Mouse (Mus musculus) MEL (cell line): Measurements from ENCODE around the gene Dgkg. TPM values are rescaled to one million over a fixed set of nuclear protein-coding genes. Genes with fewer than 3 reads are reported as not detected.

Experiments used
- DNase-seq: peaks from one replicate; pipeline ENCODE4 v3.0.0; 2011; ENCODE audit warnings: low read depth, low spot score
- H3K27ac ChIP-seq: 2 replicates; pipeline ENCODE4 v1.5.1; 2012; ENCODE audit warnings: low read depth, mild to moderate bottlenecking, control low read depth, low read length, moderate library complexity; ENCODE audit not compliant: control insufficient read depth
- H3K27me3 ChIP-seq, 2 experiments: fragments of 150-350 bp in 1 of 2; sonication (generic) in 1 of 2; 2 replicates each; pipeline ENCODE4 v1.6.1; 2012; ENCODE audit warnings: low read length in 2 of 2, mild to moderate bottlenecking in 2 of 2, improper control_type of control experiment in 1 of 2, moderate library complexity in 1 of 2; ENCODE audit not compliant: insufficient read depth in 2 of 2, control insufficient read depth in 1 of 2
- H3K36me3 ChIP-seq, 2 experiments: 2 replicates each; pipeline ENCODE4 v1.6.1; 2012 to 2014; ENCODE audit warnings: low read length in 2 of 2, improper control_type of control experiment in 1 of 2, inconsistent platforms in 1 of 2, mild to moderate bottlenecking in 1 of 2; ENCODE audit not compliant: insufficient read depth in 2 of 2, control insufficient read depth in 1 of 2
- H3K4me1 ChIP-seq, 2 experiments: fragments of 150-350 bp in 1 of 2; sonication (generic) in 1 of 2; 2 replicates each; pipeline ENCODE4 v1.6.1; 2012; ENCODE audit warnings: low read length in 2 of 2, improper control_type of control experiment in 1 of 2, mild to moderate bottlenecking in 1 of 2; ENCODE audit not compliant: insufficient read depth in 2 of 2, control insufficient read depth in 1 of 2
- H3K4me3 ChIP-seq, 2 experiments: fragments of 150-350 bp in 1 of 2; sonication (generic) in 1 of 2; 2 replicates each; pipeline ENCODE4 v1.5.1; 2012; ENCODE audit warnings: low read depth in 2 of 2, low read length in 2 of 2, mild to moderate bottlenecking in 2 of 2, moderate library complexity in 2 of 2, control low read depth in 1 of 2, improper control_type of control experiment in 1 of 2; ENCODE audit not compliant: control insufficient read depth in 1 of 2, insufficient read depth in 1 of 2
- H3K79me2 ChIP-seq: 2 replicates; pipeline ENCODE4 v1.6.1; 2012; ENCODE audit warnings: mild to moderate bottlenecking, low read length, moderate library complexity; ENCODE audit not compliant: control insufficient read depth, poor library complexity, insufficient read depth
- H3K9ac ChIP-seq: 2 replicates; pipeline ENCODE4 v1.6.1; 2012; ENCODE audit warnings: low read depth, mild to moderate bottlenecking, control low read depth, low read length, moderate library complexity; ENCODE audit not compliant: control insufficient read depth, poor library complexity, severe bottlenecking
- H3K9me3 ChIP-seq: fragments of 150-350 bp; sonication (generic); replicated peaks from 2 replicates; pipeline ENCODE4 v1.6.1; 2012; ENCODE audit warnings: mild to moderate bottlenecking, low read length, improper control_type of control experiment, moderate library complexity; ENCODE audit not compliant: insufficient read depth
- CHD1 ChIP-seq: IDR thresholded peaks from 2 replicates; pipeline ENCODE4 v1.6.1; 2012; ENCODE audit warnings: low read depth, mild to moderate bottlenecking, inconsistent platforms, low read length, improper control_type of control experiment
- E2F4 ChIP-seq: IDR thresholded peaks from 2 replicates; pipeline ENCODE4 v1.6.1; 2011; ENCODE audit warnings: low read depth, low read length, improper control_type of control experiment, borderline replicate concordance
- ELF1 ChIP-seq: IDR thresholded peaks from 2 replicates; pipeline ENCODE4 v1.6.1; 2014; ENCODE audit warnings: low read depth, mild to moderate bottlenecking, inconsistent platforms, low read length, improper control_type of control experiment, moderate library complexity
- GATA1 ChIP-seq: IDR thresholded peaks from 2 replicates; pipeline ENCODE4 v1.6.1; 2011; ENCODE audit warnings: low read depth, low read length, improper control_type of control experiment
- HCFC1 ChIP-seq: IDR thresholded peaks from 2 replicates; pipeline ENCODE4 v1.6.1; 2012; ENCODE audit warnings: low read depth, mild to moderate bottlenecking, inconsistent platforms, low read length, improper control_type of control experiment, moderate library complexity
- JUND ChIP-seq: IDR thresholded peaks from 2 replicates; pipeline ENCODE4 v1.6.1; 2011; ENCODE audit warnings: low read depth, mild to moderate bottlenecking, improper control_type of control experiment, low read length
- KAT2A ChIP-seq: conservative IDR thresholded peaks from 2 replicates; pipeline ENCODE4 v1.6.1; 2012; ENCODE audit warnings: low read depth, low read length, improper control_type of control experiment, inconsistent platforms
- MAZ ChIP-seq: IDR thresholded peaks from 2 replicates; pipeline ENCODE4 v1.6.1; 2012; ENCODE audit warnings: low read depth, mild to moderate bottlenecking, inconsistent platforms, low read length, improper control_type of control experiment
- MEF2A ChIP-seq: IDR thresholded peaks from 2 replicates; pipeline ENCODE4 v1.6.1; 2014; ENCODE audit warnings: low read depth, mild to moderate bottlenecking, inconsistent platforms, low read length, improper control_type of control experiment; ENCODE audit not compliant: poor library complexity, insufficient replicate concordance, severe bottlenecking; ENCODE audit errors: extremely low read depth
- NELFE ChIP-seq: IDR thresholded peaks from 2 replicates; pipeline ENCODE4 v1.6.1; 2011; ENCODE audit warnings: low read depth, low read length, improper control_type of control experiment
- NRF1 ChIP-seq: IDR thresholded peaks from 2 replicates; pipeline ENCODE4 v1.6.1; 2014; ENCODE audit warnings: low read depth, mild to moderate bottlenecking, inconsistent platforms, low read length, improper control_type of control experiment, moderate library complexity; ENCODE audit not compliant: poor library complexity, insufficient read depth, severe bottlenecking
- POLR2A ChIP-seq, 2 experiments: IDR thresholded peaks; 2 replicates each; pipeline ENCODE4 v1.6.1; 2011 to 2012; ENCODE audit warnings: low read length in 2 of 2, mild to moderate bottlenecking in 2 of 2, control low read depth in 1 of 2, improper control_type of control experiment in 1 of 2, low read depth in 1 of 2, moderate library complexity in 1 of 2; ENCODE audit not compliant: control insufficient read depth in 1 of 2, insufficient read depth in 1 of 2, poor library complexity in 1 of 2
- POLR2AphosphoS2 ChIP-seq: IDR thresholded peaks from 2 replicates; pipeline ENCODE4 v1.6.1; 2011; ENCODE audit warnings: low read length, improper control_type of control experiment
- RAD21 ChIP-seq: IDR thresholded peaks from 2 replicates; pipeline ENCODE4 v1.6.1; 2011; ENCODE audit warnings: mild to moderate bottlenecking, low read depth, low read length, improper control_type of control experiment
- SIN3A ChIP-seq: IDR thresholded peaks from 2 replicates; pipeline ENCODE4 v1.6.1; 2012; ENCODE audit warnings: low read length, improper control_type of control experiment, inconsistent platforms
- SMC3 ChIP-seq: IDR thresholded peaks from 2 replicates; pipeline ENCODE4 v1.6.1; 2011; ENCODE audit warnings: low read depth, low read length, improper control_type of control experiment
- TAL1 ChIP-seq: IDR thresholded peaks from 2 replicates; pipeline ENCODE4 v1.6.1; 2012; ENCODE audit warnings: mild to moderate bottlenecking, inconsistent platforms, low read length, moderate library complexity, mixed read lengths
- TBP ChIP-seq: IDR thresholded peaks from 2 replicates; pipeline ENCODE4 v1.8.0; 2011; ENCODE audit warnings: low read depth, low read length, improper control_type of control experiment
- TCF12 ChIP-seq: IDR thresholded peaks from 2 replicates; pipeline ENCODE4 v1.6.1; 2014; ENCODE audit warnings: low read depth, mild to moderate bottlenecking, inconsistent platforms, low read length, improper control_type of control experiment, moderate library complexity
- UBTF ChIP-seq: IDR thresholded peaks from 2 replicates; pipeline ENCODE4 v1.6.1; 2012; ENCODE audit warnings: low read depth, mild to moderate bottlenecking, inconsistent platforms, low read length, improper control_type of control experiment, moderate library complexity, borderline replicate concordance; ENCODE audit not compliant: insufficient read depth
- USF1 ChIP-seq: IDR thresholded peaks from 2 replicates; pipeline ENCODE4 v1.6.1; 2014; ENCODE audit warnings: low read depth, mild to moderate bottlenecking, inconsistent platforms, low read length, improper control_type of control experiment, moderate library complexity
- USF2 ChIP-seq, 2 experiments: IDR thresholded peaks; 2 replicates each; pipeline ENCODE4 v1.6.1; 2011 to 2012; ENCODE audit warnings: improper control_type of control experiment in 2 of 2, low read length in 2 of 2, borderline replicate concordance in 1 of 2, inconsistent platforms in 1 of 2, low read depth in 1 of 2, mild to moderate bottlenecking in 1 of 2; ENCODE audit not compliant: insufficient read depth in 1 of 2
- ZC3H11A ChIP-seq: IDR thresholded peaks from 2 replicates; pipeline ENCODE4 v1.6.1; 2012; ENCODE audit warnings: low read depth, mild to moderate bottlenecking, inconsistent platforms, low read length, improper control_type of control experiment
- ZKSCAN1 ChIP-seq: IDR thresholded peaks from 2 replicates; pipeline ENCODE4 v1.6.1; 2012; ENCODE audit warnings: low read depth, mild to moderate bottlenecking, inconsistent platforms, low read length, improper control_type of control experiment, moderate library complexity
- ZNF384 ChIP-seq: IDR thresholded peaks from 2 replicates; pipeline ENCODE4 v1.6.1; 2012; ENCODE audit warnings: low read depth, mild to moderate bottlenecking, inconsistent platforms, low read length, improper control_type of control experiment
- polyA plus RNA-seq, 2 experiments: library from polyadenylated mRNA; stranded (reverse) in 1 of 2; unstranded in 1 of 2; fragments of >175 nt in 1 of 2; fragments of >200 nt in 1 of 2; gene quantifications; 2 replicates each; pipeline versions ENCODE4 v1.2.1 to v1.2.4; 2012; ENCODE audit warnings: low replicate concordance in 2 of 2, low read depth in 1 of 2; ENCODE audit not compliant: insufficient read length in 2 of 2, insufficient read depth in 1 of 2, missing spikeins in 1 of 2
- total RNA-seq: library from RNA; depleted of rRNA; stranded (reverse); fragments of 300-350 nt; gene quantifications from 2 replicates; pipeline ENCODE4 v1.2.3, GENCODE M21; 2012

The Dgkg gene
- total and polyA plus RNA-seq, 3 experiments: not detected

DNA sequence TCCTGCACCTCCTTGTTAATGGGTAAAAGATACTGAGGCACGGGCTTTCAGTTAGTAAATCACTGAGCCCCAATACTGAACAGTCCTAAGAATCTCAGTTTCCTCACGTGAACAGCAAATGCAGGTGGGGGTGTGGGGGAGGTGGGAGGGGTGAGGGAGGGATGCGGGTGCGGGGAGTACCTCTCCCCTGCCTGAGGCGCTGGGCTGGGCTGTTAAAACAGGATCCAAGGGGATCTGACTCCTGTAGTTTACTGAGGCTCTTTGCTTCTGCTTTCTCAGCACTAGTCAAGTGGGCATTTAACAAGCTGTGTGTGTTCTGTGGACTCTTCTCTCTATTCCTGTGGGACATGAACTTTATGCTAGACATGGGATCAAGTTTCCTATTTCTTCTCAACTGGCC is 141.5 kb downstream of the Dgkg start:
- DNase-seq: no peak
- no peak overlapping the region for H3K4me3 ChIP-seq
- H3K4me1 ChIP-seq: peaks cover 0 to 6% of the 10 kb centered on the region in 2 experiments; a peak in 1 of 4 replicates
- no peak overlapping the region for H3K27ac ChIP-seq
- H3K27me3 ChIP-seq: no peaks in the 10 kb centered on the region
- no peak overlapping the region for H3K9ac ChIP-seq
- TF ChIP-seq MEF2A: no peak
- TF ChIP-seq HCFC1: no peak
- no peak for TF ChIP-seq TCF12
- TF ChIP-seq ZNF384: no peak
- no peak for TF ChIP-seq POLR2A (IDR thresholded peaks at IDR 0.05; ENCODE audit: control insufficient read depth in 1 of 2, insufficient read depth in 1 of 2, low read depth in 1 of 2, low read length in 2 of 2, poor library complexity in 1 of 2)
- TF ChIP-seq E2F4: no peak
- no peak for TF ChIP-seq UBTF
- TF ChIP-seq KAT2A: no peak
- no peak for TF ChIP-seq ELF1
- TF ChIP-seq MAZ: no peak
- TF ChIP-seq USF2 (IDR thresholded peaks at IDR 0.05; ENCODE audit: borderline replicate concordance in 1 of 2, insufficient read depth in 1 of 2, low read depth in 1 of 2, low read length in 2 of 2): no peak
- TF ChIP-seq USF1: no peak
- TF ChIP-seq SIN3A: no peak
- TF ChIP-seq JUND: no peak
- no peak for TF ChIP-seq RAD21
- no peak for TF ChIP-seq CHD1
- no peak for TF ChIP-seq TBP
- TF ChIP-seq ZKSCAN1: no peak
- no peaks in the 10 kb centered on the region for H3K9me3 ChIP-seq
- H3K79me2 ChIP-seq: no peaks in the 10 kb centered on the region
- H3K36me3 ChIP-seq: no peaks in the 10 kb centered on the region

DNA sequence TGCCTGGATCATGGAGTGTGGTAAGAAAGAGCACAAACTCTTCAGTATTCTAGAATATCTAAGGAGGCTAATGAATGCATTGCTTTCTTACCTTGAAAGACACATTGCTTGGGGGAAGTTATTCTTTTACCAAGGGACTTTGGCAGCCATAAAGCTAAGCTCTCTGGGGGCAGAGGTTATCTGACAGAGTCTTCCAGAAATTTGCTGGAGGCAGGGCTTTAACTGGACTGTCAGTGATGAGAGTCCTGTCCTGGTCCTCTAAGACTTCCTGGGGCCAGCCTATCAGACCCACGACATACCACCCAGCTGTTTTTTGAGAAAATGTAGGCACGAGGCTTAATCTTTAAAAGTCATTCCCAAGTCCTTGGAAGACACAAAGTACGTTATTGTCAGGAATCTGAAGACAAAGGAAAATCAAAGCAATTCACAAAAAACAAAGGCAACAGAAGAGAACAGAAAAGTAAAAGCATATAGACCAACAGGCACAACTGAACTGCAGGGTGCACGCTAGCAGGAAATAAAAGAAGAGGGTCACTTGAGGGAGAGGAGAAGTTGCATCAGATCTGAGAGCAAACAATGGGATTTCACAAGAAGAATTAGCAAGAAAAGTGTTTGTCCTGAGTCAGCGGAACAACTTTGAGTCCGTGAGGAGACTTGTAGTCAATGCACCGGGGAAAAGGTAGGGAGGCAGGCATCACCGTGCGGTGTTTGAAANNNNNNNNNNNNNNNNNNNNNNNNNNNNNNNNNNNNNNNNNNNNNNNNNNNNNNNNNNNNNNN is 146.0 kb downstream of the Dgkg start:
- Histone ChIP-seq H3K4me3 (no peak overlapping the region), H3K9ac (no peak overlapping the region), H3K9me3 (no peaks in the 10 kb centered on the region), H3K36me3 (no peaks in the 10 kb centered on the region), H3K27me3 (no peaks in the 10 kb centered on the region), H3K4me1 (no peaks in the 10 kb centered on the region), H3K79me2 (no peaks in the 10 kb centered on the region), H3K27ac (no peak overlapping the region)
- no peak for TF ChIP-seq GATA1
- TF ChIP-seq POLR2AphosphoS2: no peak
- no peak for TF ChIP-seq ZC3H11A
- TF ChIP-seq ELF1: no peak
- no peak for TF ChIP-seq SMC3
- TF ChIP-seq TAL1: no peak
- TF ChIP-seq NRF1: no peak
- no peak for TF ChIP-seq NELFE
- DNase-seq: no peak
